8 mouse cellular contexts compared by ENCODE assay signal in genomic region chr19:24875129-24875870, GRCm38 (mm10). TPM values are rescaled to one million over a fixed set of nuclear protein-coding genes. Genes with fewer than 3 reads are reported as not detected.
DNase-seq lines count a peak whose midpoint lies in the region; ATAC-seq and TF ChIP-seq lines count a peak whose summit lies in the region.
"Not testable (repeated sequence)": the region's sequence is repeated elsewhere in the genome, so short reads cannot be mapped to it uniquely, and the experiment has no call there.

TSS of gene Gm10053 (plus strand) at chr19:24875686.

- not testable (repeated sequence) for H3K4me3 ChIP-seq in ES-Bruce4 (ENCODE audit: low read depth, low read length); cerebellum, adult 2 months (replicated peaks; ENCODE audit: insufficient read depth, low read depth, low read length); heart, embryonic 14.5 days (ENCODE audit: control insufficient read depth in 1 of 2, insufficient read depth in 1 of 2, low read depth in 1 of 2, low read length in 2 of 2); intestine, embryonic 15.5 days (replicated peaks); lung, embryonic 16.5 days (ENCODE audit: low read length); neural tube, embryonic 15.5 days (replicated peaks)

- not testable (repeated sequence) for DNase-seq in cerebellum, adult 2 months; left cerebral cortex, postnatal 14 days (ENCODE audit: low spot score in 2 of 2)

- WGBS in cerebellum, adult 2 months: 90% methylated on average over 23 of the region's 26 CpGs
- 70% methylated on average over 23 of the region's 26 CpGs for WGBS in heart, embryonic 14.5 days
- 67% methylated on average over 23 of the region's 26 CpGs for WGBS in intestine, embryonic 15.5 days
- WGBS in lung, embryonic 16.5 days: 63% methylated on average over 23 of the region's 26 CpGs
- 85% methylated on average over 23 of the region's 26 CpGs for WGBS in neural tube, embryonic 15.5 days

- not testable (repeated sequence) for H3K4me1 ChIP-seq in ES-Bruce4 (ENCODE audit: control insufficient read depth, insufficient read depth, low read length); cerebellum, adult 2 months (ENCODE audit: control insufficient read depth, insufficient read depth, low read length); heart, embryonic 14.5 days (ENCODE audit: control insufficient read depth in 2 of 2, insufficient read depth in 2 of 2, low read length in 2 of 2); intestine, embryonic 15.5 days (replicated peaks); lung, embryonic 16.5 days (replicated peaks; ENCODE audit: control insufficient read depth, insufficient read depth, low read length); neural tube, embryonic 15.5 days

- H3K4me2 ChIP-seq in heart, embryonic 14.5 days (ENCODE audit: low read length); intestine, embryonic 15.5 days (replicated peaks); lung, embryonic 16.5 days (ENCODE audit: low read depth, low read length); neural tube, embryonic 15.5 days: not testable (repeated sequence)

- H3K27me3 ChIP-seq in ES-Bruce4 (ENCODE audit: control insufficient read depth, insufficient read depth, low read length, poor library complexity, severe bottlenecking); cerebellum, adult 2 months (ENCODE audit: control insufficient read depth, insufficient read depth, low read length); heart, embryonic 14.5 days (ENCODE audit: control insufficient read depth, insufficient read depth, low read length); intestine, embryonic 15.5 days (replicated peaks); lung, embryonic 16.5 days (ENCODE audit: control insufficient read depth, insufficient read depth, low read depth, low read length); neural tube, embryonic 15.5 days (replicated peaks): not testable (repeated sequence)

- peak; percentile 84 for ATAC-seq in frontal cortex, adult (ENCODE audit: low TSS enrichment)
- ATAC-seq in heart, embryonic 14.5 days (ENCODE audit: insufficient number of reproducible peaks, insufficient read depth, low FRiP score, low read depth); intestine, embryonic 15.5 days; lung, embryonic 16.5 days (ENCODE audit: low read depth); neural tube, embryonic 15.5 days (ENCODE audit: low FRiP score): not testable (repeated sequence)

- not testable (repeated sequence) for TF ChIP-seq CTCF in ES-Bruce4 (IDR thresholded peaks at IDR 0.05; ENCODE audit: low read depth, low read length); cerebellum, adult 2 months (IDR thresholded peaks at IDR 0.05; ENCODE audit: borderline replicate concordance, insufficient read depth, low read depth, low read length)

- intact Hi-C loops in left cerebral cortex, postnatal 14 days (cut with DNase I): not testable (repeated sequence)

- H3K27ac ChIP-seq in ES-Bruce4 (ENCODE audit: insufficient read depth, low read length); cerebellum, adult 2 months (ENCODE audit: insufficient read depth, low read length); heart, embryonic 14.5 days (replicated peaks in 1 of 2; ENCODE audit: control insufficient read depth in 1 of 2, insufficient read depth in 1 of 2, low read depth in 2 of 2, low read length in 2 of 2); intestine, embryonic 15.5 days; lung, embryonic 16.5 days (ENCODE audit: low read length); neural tube, embryonic 15.5 days (replicated peaks): not testable (repeated sequence)

- H3K36me3 ChIP-seq in ES-Bruce4 (ENCODE audit: control insufficient read depth, insufficient read depth, low read length, poor library complexity, severe bottlenecking); heart, embryonic 14.5 days (ENCODE audit: control insufficient read depth, insufficient read depth, low read length); intestine, embryonic 15.5 days; lung, embryonic 16.5 days (ENCODE audit: control insufficient read depth, insufficient read depth, low read length); neural tube, embryonic 15.5 days: not testable (repeated sequence)

- H3K9me3 ChIP-seq in ES-Bruce4 (replicated peaks; ENCODE audit: control insufficient read depth, insufficient read depth, low read length, poor library complexity, severe bottlenecking); heart, embryonic 14.5 days (ENCODE audit: control insufficient read depth, low read length); intestine, embryonic 15.5 days; lung, embryonic 16.5 days (ENCODE audit: control insufficient read depth, low read length); neural tube, embryonic 15.5 days (replicated peaks): not testable (repeated sequence)

- H3K9ac ChIP-seq in ES-Bruce4 (ENCODE audit: low read depth, poor library complexity, severe bottlenecking); heart, embryonic 14.5 days (ENCODE audit: low read length); intestine, embryonic 15.5 days; lung, embryonic 16.5 days (ENCODE audit: low read length); neural tube, embryonic 15.5 days (replicated peaks): not testable (repeated sequence)

- TF ChIP-seq POLR2A in ES-Bruce4 (IDR thresholded peaks at IDR 0.05; ENCODE audit: insufficient read depth, low read length); cerebellum, adult 2 months (IDR thresholded peaks at IDR 0.05; ENCODE audit: borderline replicate concordance, insufficient read depth, low read length): not testable (repeated sequence)

- TF ChIP-seq EP300 in ES-Bruce4 (IDR thresholded peaks at IDR 0.05; ENCODE audit: insufficient read depth, low read depth, low read length): not testable (repeated sequence)

RNA-seq across cellular contexts. Expression of gene Gm10053, which starts in this region (rescaled TPM):
- 200 and 230 TPM in 2 replicates for polyA plus RNA-seq in ES-Bruce4 (2011; ENCODE audit: insufficient read depth, insufficient read length, low read depth, missing spikeins)
- 166 and 167 TPM in 2 replicates for polyA plus RNA-seq in cerebellum, adult 2 months (2012; rRNA removed)
- 765 and 800 TPM in 2 replicates for polyA plus RNA-seq in heart, embryonic 14.5 days (2014; fragmentation: Nextera tagmentation; extraction: Ambion mirVana)
- 341 and 347 TPM in 2 replicates for polyA plus RNA-seq in intestine, embryonic 15.5 days (2015; fragmentation: Nextera tagmentation; extraction: Ambion mirVana)
- total RNA-seq in left cerebral cortex, postnatal 14 days (2021): 100 to 1,000 TPM; 249 to 252 TPM
- 175 and 190 TPM in 2 replicates for polyA plus RNA-seq in lung, embryonic 16.5 days (2015; fragmentation: Nextera tagmentation; extraction: Ambion mirVana)
- 322 and 341 TPM in 2 replicates for polyA plus RNA-seq in neural tube, embryonic 15.5 days (2015; fragmentation: Nextera tagmentation; extraction: Ambion mirVana)
